Mouse (Mus musculus) A20 (cell line): ENCODE measurements at regions not wholly inside any gene's neighbourhood (a gene's known extent, or its start where the extent isn't known, plus 50 kb on each side); places are given as distances from the start of the nearest gene placed in this dataset.
A peak's percentile ranks its signal among the peaks of the same experiment; 100 is the strongest.

Experiments used
- DNase-seq: peaks from one replicate; pipeline ENCODE4 v3.0.0-alpha.2; 2011; ENCODE audit warnings: low read depth, low spot score

DNA sequence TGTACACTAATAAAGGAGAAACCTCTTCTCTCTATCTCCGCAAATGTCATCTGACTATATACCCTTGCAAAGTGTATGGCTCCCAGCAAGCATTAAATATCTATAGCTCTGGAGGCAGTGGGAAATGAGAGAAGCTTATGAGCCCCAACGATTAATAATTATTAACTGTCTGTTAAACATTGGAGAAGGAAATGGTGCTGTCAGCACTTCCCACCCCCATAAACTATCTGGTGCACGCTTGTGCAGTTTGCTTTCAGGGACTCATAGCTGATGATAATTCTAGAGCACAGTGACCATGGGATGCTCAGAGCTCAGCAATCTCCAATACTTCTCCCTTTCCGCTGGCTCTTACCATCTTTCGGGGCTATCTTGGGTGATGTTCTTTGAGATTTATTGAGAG is 541.2 kb downstream of the Grxcr1 start:
- DNase-seq = no peak

DNA sequence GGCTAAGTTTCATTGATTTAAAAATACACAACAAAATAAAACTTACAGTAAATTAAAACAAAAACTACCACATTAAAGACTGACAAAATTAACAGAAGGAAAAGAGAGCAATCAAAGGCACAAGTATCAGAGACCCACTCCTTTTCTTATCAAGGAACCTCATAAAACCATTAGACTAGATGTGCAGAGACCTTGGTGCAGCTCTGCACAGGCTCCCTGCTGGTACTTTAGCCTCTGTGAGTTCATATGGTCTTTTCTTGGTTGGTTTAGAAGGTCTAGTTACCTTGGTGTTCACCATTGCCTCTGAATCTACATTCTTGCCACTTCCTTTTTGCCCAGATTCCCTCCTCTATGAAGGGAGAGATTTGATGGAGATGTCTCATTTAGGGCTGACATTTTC is 544.2 kb downstream of the Grxcr1 start:
- no peak for DNase-seq

- DNase-seq = no peak
These were observed 546.9 kb downstream of the Grxcr1 start for GRCm38 (mm10) chr5:68578496-68578895.

DNA sequence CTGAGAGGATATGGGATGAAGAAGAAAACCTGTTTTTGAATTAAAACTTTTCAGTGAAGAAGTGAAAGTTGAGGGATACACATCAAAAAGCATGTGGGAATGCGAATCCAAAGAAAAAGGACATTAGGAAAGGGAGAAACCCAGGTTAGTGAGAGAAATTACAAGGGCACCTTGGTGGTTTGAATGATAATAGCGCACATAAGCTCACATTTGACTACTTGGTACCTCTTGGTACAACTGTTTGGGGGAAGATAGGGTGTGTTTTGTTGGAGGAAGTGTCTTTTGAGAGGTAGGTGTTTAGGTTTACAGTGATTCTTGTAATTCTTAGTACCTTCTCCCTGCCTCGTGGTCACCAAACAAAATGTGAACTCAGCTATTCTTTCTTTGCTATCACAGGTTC is 560.8 kb downstream of the Grxcr1 start:
- no peak for DNase-seq

- no peak for DNase-seq
These were observed 586.8 kb downstream of the Grxcr1 start for GRCm38 (mm10) chr5:68618451-68618850.

- DNase-seq = no peak
These were observed 603.8 kb downstream of the Grxcr1 start for GRCm38 (mm10) chr5:68635400-68635799.

DNA sequence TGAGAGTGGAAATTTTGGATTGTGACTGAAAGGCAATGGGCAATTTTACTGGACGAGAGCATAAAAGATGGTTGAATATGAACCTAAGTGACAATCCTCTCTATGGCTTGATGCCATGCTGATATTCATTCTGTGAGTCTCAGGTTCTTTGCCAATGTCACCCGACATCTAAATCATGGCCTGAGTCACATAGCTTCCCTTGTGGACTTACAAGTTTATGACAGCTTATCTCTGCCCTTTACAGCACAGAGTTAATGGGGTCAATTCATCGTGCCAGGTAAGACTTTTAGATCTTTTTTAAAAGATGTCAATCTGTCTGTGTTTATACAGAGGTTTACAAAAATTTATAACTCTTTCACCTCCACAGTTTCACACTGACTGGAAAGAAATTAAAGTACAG is 641.2 kb downstream of the Grxcr1 start:
- DNase-seq = no peak

GRCm38 (mm10) chr5:68701342-68701741 is 640.1 kb downstream of the Kctd8 start:
- no peak for DNase-seq

GRCm38 (mm10) chr5:68705411-68706080 is 635.9 kb downstream of the Kctd8 start:
- no peak for DNase-seq

DNA sequence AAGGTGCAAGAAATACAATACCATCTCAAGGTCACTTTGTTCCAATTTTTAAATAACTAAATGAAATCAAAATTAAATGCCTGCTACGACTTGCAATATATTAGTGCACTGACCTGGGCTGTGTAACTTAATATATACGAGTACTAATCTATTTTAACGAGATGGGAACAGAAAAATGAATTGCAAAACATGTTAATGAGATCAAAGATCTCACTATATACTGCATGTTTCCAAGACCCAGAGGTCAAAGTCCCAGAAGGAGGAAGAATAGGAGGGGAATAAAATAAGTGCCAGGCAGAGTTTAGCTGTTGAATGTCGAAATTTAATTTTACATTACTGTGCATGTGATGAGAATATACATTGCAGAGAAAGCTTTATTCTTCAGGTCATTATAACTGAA is 614.7 kb downstream of the Kctd8 start:
- DNase-seq = no peak

- DNase-seq = peak; percentile 92
These were observed 606.3 kb downstream of the Kctd8 start for GRCm38 (mm10) chr5:68735186-68735585.

DNA sequence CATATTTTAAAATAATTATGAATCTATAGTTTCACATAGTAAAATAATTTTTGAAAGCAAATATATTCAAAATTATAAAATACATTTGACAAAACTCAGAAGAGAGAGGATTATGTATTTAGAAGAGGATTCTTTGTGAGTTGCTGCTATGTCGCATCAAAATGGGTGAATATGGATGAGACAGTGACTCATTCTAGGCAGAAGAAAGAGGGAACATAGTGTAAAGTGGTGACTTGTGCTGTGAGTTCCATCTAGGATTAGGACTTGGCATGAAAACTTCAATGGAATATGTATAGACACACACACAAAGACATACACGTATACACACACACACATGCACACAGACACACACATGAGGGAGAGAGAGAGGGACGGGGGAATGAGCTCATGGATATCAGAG is 591.0 kb downstream of the Kctd8 start:
- DNase-seq = no peak

DNA sequence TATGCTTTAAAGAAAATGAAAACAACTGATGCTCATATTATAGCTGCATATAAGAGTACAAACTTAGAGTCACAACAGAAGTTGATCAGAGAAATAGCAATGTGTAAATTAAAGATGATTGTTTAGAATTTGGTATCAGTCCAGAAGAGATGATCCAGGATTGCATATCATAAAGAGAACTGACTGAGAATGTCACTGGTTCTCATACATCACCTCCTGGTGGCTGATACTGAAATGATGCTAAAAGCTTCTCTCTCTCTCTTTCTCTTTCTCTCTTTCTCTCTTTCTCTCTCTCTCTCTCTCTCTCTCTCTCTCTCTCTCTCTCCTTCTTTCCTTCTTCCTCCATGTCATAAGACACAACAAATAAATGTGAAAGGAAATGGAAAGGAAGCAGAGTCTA is 588.5 kb downstream of the Kctd8 start:
- DNase-seq = no peak
